Mouse (Mus musculus) cerebellum, adult 11-12 months (tissue): ENCODE measurements around the gene Gm13090.

ENCODE experiments used
- DNase-seq: peaks from one replicate; pipeline ENCODE4 v3.0.0; 2022

Gene Gm13090

DNA sequence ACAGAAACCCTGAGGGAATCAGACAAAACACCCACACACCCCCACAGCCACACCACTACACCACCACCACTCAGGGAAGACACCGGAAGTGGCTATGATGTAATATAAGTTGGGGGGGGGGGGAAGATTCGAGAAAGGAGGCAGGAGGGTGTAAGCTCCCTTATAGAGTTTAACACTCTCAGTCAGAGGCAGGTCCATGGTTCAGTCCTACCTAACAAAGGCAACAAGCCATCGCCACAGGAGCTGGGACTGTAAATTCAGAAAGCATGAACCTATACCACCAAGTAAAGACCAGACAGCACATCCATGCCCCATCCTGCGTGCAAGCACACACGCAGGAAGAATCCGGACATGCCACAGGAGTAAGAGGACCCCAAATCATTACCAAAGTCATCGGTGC is at the start of gene Gm13090:
Gm13090 (plus strand) TSS at position 301 of the 400 bp plus-strand sequence.
- DNase-seq: no peak

- DNase-seq: no peak
Measured at GRCm38 (mm10) chr4:151041506-151041905, 47.9 kb upstream of the Gm13090 start.

DNA sequence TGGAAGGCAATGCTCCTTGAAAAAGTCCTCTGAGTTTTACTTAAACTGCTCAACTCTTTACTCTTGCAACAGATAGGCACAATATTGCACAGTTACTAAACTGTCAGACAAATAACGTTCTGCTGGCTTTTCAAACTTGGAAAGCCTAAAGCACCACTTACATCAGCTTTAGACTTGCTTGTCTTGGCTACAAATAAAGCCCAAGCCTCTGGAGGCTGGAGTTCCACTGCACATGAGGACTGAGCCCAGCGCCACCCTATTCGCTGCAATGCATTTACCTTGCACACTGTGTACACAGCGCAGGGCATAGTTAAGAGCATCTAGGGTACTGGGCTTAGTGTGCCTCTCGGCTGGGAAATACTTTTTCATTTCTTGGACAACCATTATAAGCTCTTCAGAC is 46.1 kb upstream of the Gm13090 start:
- peak; percentile 47 for DNase-seq

DNA sequence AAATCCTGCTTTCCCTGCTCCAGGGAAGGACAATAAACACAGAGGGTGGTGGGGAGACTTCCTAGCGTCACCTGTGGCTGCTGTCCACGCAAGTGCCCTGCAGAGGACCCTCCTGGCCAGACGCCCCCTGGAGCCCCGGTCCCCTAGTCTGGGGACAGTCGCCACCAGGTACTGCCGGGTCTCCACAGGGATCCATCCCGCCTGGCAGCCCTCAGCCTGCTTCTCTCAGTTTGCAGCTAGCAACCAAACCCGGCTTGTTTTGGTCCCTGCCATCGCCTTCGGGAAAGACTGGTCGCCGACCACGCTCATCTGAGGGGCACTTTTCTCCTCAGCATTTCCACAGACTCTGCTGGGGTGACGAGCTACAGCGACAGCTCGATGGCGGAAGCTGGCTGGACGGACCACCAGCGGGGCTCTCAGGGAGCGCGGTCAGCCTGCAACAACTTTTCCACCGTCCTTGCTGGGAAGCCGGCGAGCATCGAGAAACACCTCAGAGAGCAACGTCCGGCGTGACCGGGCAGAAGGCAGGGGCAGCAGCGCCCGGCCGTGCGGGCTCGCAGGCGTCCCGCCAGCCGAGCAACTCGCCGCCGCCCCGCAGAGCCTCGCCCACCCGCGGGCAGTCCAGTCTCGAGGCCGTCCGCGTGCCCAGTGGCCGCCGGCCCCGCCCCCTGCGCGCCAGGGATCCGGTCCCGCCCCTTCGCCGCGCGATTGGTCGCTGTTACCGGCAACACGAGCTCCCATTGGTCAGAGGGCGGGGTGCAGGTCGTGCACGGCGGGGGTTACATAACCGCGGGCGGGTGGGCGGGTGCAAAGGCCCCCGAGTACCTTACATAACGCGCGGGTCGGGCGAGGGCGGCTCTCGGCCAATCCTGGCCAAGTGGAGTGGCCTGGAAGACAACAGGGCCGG is 45.1 kb upstream of the Gm13090 start, which contains the start of gene Per3:
Per3 (minus strand) TSS at position 629 of the 907 bp plus-strand sequence.
- peak; percentile 99 for DNase-seq

- DNase-seq: peak; percentile 77
Measured at GRCm38 (mm10) chr4:151044944-151045570, 44.3 kb upstream of the Gm13090 start.

- DNase-seq: no peak
Measured at GRCm38 (mm10) chr4:151046524-151046923, 42.8 kb upstream of the Gm13090 start.

DNA sequence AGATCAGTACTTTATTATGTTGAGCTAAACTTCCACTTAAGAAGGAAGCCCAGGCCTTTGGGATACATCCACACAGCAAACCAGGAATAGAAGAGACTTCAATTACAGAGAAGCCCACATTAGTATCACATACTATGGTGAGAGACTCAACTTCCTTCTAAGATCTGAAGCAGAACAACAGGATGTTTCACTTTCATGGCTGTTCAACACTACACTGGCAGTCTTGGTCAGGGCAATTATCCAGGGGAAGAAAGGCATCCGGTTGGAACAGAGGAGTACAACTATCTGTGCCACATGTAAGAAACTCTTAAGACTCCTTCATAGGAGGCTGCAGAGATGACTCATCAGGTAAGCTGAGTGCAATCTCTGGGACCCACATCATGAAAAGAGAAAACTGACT is 38.2 kb upstream of the Gm13090 start:
- no peak for DNase-seq

DNA sequence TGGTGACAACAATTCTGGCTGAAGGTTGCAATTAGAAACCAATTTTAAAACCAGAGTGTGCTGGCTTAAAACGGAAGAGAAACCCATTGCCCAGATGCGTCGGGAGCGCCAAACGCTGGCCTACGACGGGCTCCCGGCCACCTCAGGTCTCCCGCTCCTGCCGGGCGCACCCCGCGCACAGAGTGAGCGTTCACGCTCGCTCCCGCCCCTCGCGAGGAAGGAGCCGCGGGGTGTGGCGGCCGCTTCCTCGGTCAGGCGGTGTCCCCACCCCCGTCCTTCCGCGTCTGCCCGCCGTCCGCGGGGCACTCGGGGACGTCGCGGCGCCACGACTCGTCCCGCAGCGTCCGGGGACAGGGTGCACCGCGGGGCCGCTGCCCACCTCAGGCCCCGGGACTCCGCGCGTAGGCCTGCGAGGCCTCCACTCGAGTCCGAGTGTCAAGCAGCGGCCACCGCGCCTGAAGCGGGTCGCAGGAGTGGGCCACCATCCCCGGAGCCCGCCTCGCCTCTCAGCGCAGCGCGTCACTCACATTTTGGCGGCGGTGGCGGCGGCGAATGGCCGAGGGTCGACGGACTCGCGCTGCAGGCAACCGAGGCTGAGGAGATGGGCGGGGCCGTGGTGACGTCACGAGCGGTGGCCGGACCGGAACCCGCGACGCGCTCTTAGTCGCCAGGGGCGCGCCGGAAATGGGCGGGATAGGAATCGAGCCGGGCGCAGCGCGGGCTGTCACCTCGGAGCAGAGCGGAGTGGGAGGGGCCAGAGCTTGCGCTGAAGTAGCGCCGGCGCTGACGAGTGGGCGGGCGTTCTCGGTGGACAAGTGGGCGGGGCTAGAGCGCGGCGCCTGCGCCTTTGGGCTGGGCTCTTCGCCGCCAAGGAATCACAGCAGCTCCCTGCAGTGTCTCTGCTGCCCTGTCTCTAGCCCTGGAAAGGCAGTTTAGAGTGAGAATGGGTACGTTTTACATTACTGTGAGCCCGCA is 31.7 kb upstream of the Gm13090 start, which contains the start of gene Vamp3:
Vamp3 (minus strand) TSS at position 617 of the 975 bp plus-strand sequence.
- peak; percentile 99 for DNase-seq

GRCm38 (mm10) chr4:151058634-151059033 is 30.7 kb upstream of the Gm13090 start:
- no peak for DNase-seq

GRCm38 (mm10) chr4:151059566-151059965 is 29.8 kb upstream of the Gm13090 start:
- no peak for DNase-seq

DNA sequence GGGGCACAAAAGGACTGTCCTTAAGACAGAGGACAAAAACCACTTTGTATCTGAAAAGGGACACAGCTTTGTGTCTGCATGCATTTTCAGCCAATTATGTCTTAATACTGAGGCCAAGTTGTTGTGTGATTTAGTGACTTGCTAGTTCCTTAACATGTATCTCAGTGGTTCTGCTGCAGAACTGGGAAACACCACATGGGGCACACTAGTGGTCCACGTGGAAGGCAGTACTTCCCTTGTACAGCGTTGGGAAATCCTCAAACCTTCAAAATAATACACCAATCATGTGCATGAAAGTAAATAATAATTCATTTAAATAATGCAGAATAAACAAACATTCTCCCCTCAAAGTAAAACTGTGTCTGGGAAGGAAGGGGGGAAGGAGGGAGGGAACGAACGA is 20.6 kb upstream of the Gm13090 start:
- DNase-seq: no peak

DNA sequence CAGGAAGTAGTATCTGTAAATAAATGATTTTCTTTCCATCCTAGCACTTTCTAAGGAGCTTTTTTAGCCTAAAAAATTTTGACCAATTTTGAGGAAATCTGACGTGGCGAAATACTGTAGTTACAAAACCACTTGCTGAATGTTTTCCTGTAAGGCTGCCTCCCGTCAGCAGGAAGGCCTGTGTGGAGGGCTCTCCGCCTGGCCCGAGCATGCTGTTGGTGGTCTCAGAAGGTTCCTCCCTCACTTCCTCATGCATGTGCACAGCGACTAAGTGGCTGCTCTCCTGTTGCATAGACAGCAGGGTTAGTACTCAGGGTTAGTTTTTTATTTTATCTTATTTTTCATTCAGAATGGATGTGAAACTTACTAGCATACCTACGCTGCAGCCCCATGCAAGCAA is 18.4 kb upstream of the Gm13090 start:
- no peak for DNase-seq

DNA sequence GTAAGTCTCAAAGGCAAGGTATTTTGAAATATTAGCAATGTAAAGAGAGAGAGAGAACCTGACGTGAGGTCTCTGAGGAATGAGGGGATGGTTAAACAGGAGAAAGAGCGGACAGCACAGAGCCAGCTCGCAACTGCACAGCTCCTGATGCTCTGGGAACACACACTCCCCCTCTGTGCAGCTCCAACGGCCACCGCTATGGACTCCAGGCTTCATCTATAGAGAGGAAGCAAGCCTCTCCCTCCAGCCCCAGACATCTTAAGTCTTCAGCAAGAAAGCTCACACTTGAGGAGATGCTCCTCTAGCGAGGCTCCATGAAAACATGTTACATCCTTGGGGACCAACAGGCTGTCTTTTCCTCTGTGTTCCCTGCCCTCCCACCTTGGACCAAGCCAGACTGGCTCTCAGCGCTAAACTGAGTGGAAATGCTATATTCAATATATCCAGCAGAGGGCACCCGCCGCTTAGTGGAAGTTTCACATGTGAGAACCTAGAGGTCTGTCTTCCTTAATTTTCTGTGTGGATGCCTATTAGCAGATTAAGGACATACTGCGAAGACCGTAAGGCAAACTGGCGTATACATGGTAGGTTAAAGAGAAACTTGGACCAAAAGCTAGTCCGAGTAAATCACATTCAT is 16.1 kb upstream of the Gm13090 start:
- peak; percentile 76 for DNase-seq

DNA sequence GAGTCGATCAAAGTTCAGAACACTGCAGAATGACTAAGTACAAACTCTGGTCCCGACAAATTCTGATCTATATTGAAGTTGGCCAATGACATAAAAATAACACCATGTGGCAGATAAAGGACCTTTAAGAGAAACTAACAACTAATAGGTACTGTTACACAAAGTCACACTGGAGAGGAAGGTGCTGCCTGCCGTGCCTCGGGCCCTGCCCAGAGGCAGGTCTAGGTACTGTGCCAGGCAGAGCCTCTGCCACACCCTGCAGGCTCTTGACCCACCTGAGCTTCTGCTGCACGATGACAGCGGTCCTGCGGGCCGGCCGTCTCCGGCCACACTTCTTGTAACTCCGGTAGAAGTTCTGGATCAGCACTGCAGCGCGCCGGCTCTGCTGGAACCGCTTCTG is 14.6 kb upstream of the Gm13090 start:
- no peak for DNase-seq

DNA sequence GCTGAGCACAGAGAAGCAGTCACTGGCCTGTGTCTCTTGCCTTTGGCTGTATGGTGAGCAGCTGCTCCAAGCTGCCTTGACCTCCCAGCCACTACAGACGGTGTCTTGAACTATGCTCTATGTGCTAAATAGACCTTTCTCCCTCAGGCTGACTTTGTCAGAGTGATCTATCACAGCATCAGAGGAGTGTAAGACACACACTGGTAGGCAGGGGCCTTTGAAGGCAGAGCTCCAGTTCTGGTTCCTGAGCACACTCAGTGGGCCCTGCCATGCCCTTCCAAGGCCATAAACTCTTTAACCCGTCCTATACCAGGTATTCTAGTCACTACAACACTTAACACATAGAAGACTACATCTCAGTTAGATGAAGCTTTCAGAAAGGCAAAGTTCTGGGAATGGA is 8.0 kb upstream of the Gm13090 start:
- DNase-seq: no peak

GRCm38 (mm10) chr4:151081977-151082376 is 7.4 kb upstream of the Gm13090 start:
- DNase-seq: no peak

DNA sequence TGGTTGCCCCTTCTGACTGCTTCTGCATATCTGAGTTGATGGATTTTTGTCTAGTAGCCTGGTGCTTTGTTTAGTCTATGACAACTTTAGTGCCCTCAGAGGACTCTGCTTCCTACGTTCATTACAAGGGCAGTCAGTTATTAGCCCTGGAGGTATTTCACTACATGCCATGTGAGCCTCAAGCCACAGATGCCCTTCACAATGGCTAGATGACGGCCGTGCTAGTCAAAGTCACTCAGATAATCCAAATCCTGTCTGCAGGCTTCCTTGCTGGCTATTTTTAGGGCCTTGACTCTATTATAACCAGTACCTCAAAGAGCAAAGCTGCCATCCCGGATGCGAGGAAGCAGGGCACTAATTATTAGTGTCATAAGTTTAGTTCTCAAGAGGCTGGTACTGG is 6.3 kb upstream of the Gm13090 start:
- DNase-seq: no peak

GRCm38 (mm10) chr4:151087358-151087757 is 2.0 kb upstream of the Gm13090 start:
- DNase-seq: no peak

GRCm38 (mm10) chr4:151088819-151089218 is 551 bp upstream of the Gm13090 start:
- peak; percentile 95 for DNase-seq

- DNase-seq: peak; percentile 57
Measured at GRCm38 (mm10) chr4:151095207-151095606, 5.8 kb downstream of the Gm13090 start.

DNA sequence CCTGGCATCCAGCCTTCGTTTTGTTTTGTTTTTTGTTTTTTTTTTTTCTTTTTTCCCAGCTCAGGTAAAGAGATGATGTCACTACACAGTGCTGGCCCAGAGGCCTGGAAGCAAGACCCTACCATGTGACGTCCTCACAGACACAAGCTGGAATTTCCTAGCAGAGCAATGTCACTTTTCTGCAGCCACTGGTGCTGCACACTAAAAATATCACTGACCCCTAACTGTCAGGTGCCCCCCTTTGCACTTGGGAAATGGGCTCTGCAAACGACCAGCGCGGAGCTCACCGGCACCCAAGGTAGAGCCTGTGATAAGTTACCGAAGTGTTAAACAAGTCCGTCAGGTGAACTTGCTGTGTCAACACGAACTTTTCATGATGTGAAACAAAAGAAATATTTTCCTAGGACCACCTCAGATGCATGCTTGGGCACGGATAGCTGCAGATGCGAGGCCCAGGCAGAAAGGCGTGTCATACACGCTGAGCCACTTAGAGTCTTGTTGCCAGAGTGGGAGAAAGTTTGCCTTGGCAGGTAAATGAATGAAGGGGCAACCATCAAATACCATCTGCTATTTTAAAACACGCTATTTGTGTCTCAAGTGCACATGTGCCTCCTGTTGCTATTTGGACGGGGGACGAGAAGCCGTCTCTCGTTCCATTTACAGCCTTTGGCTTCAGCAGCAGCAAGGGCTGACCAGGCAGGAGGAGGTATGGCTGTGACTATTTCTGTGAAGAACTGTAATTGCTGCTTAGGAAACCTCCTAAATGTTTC is 7.1 kb downstream of the Gm13090 start:
- DNase-seq: peak; percentile 45

DNA sequence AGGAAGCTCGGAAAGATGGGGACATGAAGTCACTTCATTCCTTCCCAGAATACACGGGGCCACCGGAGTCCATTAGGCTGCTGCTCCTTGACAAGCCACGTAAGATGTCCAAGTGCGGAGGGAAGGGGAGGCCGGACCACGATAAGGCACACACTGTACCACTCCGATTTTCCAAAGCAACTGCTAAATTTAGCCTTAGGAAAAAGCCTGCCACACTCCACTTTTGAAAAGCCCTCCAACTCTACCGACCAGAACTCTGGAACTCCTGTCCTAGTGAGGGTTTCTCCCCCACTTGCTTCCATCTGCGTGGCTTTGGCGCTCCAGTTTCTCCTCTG is 7.7 kb downstream of the Gm13090 start:
- DNase-seq: no peak
